Mouse (Mus musculus): ENCODE measurements around the gene Rlbp1. TPM values are rescaled to one million over a fixed set of nuclear protein-coding genes. Genes with fewer than 3 reads are reported as not detected.

The Rlbp1 gene
- polyA plus RNA-seq, 1 experiment from 2014 or later = 0.28 TPM

DNA sequence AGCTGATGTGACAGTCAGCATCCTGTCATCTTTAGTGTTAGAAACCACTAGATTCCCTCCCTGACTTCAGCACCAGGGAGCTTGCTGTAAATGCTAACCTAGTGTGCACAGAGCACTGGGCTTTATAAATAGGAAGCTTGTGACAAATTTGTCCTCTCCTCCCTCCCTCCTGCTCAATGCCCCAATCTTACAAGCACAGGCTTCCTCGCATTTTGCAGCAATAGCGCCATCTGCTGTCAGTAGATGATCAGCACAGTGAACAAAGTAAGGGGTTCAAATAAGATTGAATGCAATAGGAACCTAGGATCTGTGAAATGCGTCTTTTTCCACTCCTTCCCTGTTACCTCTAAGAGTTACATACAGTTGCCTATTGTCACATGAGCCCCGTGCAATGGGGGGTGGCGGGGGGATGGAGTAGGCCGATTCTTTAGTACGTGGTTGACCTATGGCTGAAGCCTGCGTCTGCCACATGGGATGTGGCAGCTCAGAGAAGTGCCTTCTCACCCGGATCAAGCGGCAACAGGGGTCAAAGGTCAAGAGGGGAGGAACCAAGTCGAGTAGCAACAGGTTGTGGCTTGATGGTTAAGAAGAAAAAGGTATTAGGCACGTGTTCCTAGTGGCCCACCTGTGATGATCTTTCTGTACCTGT lies 37.0 kb downstream of the Rlbp1 start:
- Histone ChIP-seq H3K27ac (ENCODE audit: low read depth) (no peak overlapping the region), H3K4me2 (ENCODE audit: low read length) (no peak overlapping the region), H3K36me3 (ENCODE audit: control insufficient read depth, insufficient read depth, low read length) (peaks cover 51% of the 10 kb centered on the region), H3K4me3 (ENCODE audit: low read depth, low read length) (no peak overlapping the region), H3K27me3 (replicated peaks; ENCODE audit: control insufficient read depth, insufficient read depth, low read length) (no peaks in the 10 kb centered on the region), H3K9ac (ENCODE audit: low read length) (no peak overlapping the region), H3K9me3 (ENCODE audit: control insufficient read depth, low read length) (no peaks in the 10 kb centered on the region), H3K4me1 (replicated peaks; ENCODE audit: control insufficient read depth, insufficient read depth, low read length) (no peaks in the 10 kb centered on the region)
- 49% methylated on average over 12 of the region's 12 CpGs for WGBS
- ATAC-seq (replicated peaks; ENCODE audit: low FRiP score, low TSS enrichment, low read depth) = peak; percentile 45; the same call in 1 of the 2 replicates
- DNase-seq (ENCODE audit: low spot score) = peak; percentile 78

DNA sequence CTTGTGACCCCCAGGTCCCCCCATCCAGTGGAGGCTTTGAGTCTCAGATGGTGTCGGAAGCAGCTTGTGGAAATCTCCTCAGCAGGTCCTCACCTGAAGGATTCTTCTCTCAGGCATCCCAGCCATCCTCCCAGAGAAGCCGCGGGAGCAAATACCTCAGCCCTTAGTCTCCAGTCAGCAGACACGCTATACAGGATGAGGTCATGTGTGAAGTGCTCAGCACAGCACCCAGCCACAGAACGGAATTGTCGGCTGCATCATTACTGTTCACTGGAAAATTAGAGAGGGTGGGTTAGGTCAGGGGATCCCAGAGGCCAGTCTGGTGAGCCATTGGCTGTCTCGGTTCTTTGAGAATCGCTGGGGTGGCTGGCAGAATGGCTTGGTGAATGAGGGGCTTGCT lies 38.0 kb downstream of the Rlbp1 start:
- H3K36me3 ChIP-seq (ENCODE audit: control insufficient read depth, insufficient read depth, low read length) = peaks cover 42% of the 10 kb centered on the region
- 92% methylated on average over 8 of the region's 8 CpGs for WGBS

DNA sequence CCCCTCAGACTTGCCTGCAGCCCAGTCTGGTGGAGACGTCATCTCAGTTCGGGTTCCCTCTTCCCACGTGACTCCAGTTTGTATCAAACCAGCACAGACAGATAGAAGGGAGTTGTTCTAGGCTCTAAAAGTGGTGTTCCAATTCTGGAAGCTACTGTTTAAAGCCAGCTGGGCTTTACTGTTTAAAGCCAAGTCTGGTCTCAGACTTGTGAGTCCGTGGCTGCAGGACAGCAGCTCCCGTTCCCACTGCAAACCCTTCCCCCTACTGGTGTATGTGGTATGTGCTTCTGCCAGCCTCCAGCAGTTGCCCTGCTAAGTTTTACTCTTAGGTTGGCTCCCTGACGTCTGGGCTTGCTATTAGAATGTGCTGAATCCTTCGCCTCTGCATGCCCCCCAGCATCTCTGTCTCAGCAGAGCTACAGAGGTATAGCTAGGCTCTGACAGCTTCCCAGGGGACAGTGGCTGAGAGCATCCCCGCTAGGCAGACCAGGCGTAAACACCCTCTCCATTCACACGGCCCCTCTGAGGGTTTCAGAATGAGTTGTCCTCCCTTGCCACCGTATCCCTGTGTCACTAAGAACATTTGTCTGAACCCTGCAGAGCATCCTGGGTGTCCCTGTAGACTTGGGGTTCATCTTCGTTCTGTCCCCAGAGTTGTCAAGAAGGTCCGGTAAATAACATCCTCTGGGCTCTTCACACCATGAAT lies 39.6 kb downstream of the Rlbp1 start:
- ATAC-seq (replicated peaks; ENCODE audit: low FRiP score, low TSS enrichment, low read depth) = no peak
- H3K4me3 ChIP-seq (ENCODE audit: low read depth, low read length) = no peak overlapping the region
- no peak overlapping the region for H3K27ac ChIP-seq (ENCODE audit: low read depth)
- H3K9me3 ChIP-seq (ENCODE audit: control insufficient read depth, low read length) = no peaks in the 10 kb centered on the region
- 74% methylated on average over 13 of the region's 13 CpGs for WGBS
- H3K9ac ChIP-seq (ENCODE audit: low read length) = no peak overlapping the region
- DNase-seq (ENCODE audit: low spot score) = no peak
- peaks cover 40% of the 10 kb centered on the region for H3K36me3 ChIP-seq (ENCODE audit: control insufficient read depth, insufficient read depth, low read length)
- H3K4me1 ChIP-seq (replicated peaks; ENCODE audit: control insufficient read depth, insufficient read depth, low read length) = no peaks in the 10 kb centered on the region
- no peaks in the 10 kb centered on the region for H3K27me3 ChIP-seq (replicated peaks; ENCODE audit: control insufficient read depth, insufficient read depth, low read length)
- H3K4me2 ChIP-seq (ENCODE audit: low read length) = no peak overlapping the region

More for the DNA sequence above, 38.0 kb downstream of the Rlbp1 start:
- Histone ChIP-seq H3K4me1 (replicated peaks; ENCODE audit: control insufficient read depth, insufficient read depth, low read length) (no peaks in the 10 kb centered on the region), H3K27me3 (replicated peaks; ENCODE audit: control insufficient read depth, insufficient read depth, low read length) (no peaks in the 10 kb centered on the region), H3K4me2 (ENCODE audit: low read length) (no peak overlapping the region), H3K27ac (ENCODE audit: low read depth) (no peak overlapping the region), H3K9me3 (ENCODE audit: control insufficient read depth, low read length) (no peaks in the 10 kb centered on the region), H3K4me3 (ENCODE audit: low read depth, low read length) (no peak overlapping the region), H3K9ac (ENCODE audit: low read length) (no peak overlapping the region)
- DNase-seq (ENCODE audit: low spot score) = no peak
- ATAC-seq (replicated peaks; ENCODE audit: low FRiP score, low TSS enrichment, low read depth) = no peak

DNA sequence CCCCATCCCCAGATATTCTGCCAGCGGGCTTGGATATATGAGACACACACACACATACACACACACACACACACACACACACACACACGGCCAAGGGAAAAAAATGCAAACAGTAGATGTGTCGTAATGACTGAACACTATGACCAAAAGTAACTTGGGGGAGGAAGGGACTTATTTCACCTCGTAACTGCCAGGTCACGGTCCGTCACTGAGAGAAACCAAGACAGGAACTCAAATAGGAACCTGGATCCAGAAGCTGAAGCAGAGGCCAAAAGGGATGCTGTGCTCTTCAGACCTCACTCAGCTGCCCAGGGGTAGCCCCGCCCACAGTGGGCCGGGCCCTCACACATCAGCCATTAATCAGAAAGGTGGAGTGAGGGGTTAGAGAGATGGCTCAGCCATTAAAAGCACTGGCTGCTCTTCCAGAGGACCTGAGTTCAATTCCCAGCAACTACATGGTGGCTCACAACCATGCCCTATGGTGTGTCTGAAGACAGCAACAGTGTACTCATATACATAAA lies 40.2 kb downstream of the Rlbp1 start:
- 72% methylated on average over 8 of the region's 8 CpGs for WGBS
- no peak overlapping the region for H3K4me2 ChIP-seq (ENCODE audit: low read length)
- peaks cover 35% of the 10 kb centered on the region for H3K36me3 ChIP-seq (ENCODE audit: control insufficient read depth, insufficient read depth, low read length)
- no peaks in the 10 kb centered on the region for H3K4me1 ChIP-seq (replicated peaks; ENCODE audit: control insufficient read depth, insufficient read depth, low read length)
- ATAC-seq (replicated peaks; ENCODE audit: low FRiP score, low TSS enrichment, low read depth) = no peak
- DNase-seq (ENCODE audit: low spot score) = no peak
- no peaks in the 10 kb centered on the region for H3K27me3 ChIP-seq (replicated peaks; ENCODE audit: control insufficient read depth, insufficient read depth, low read length)
- no peak overlapping the region for H3K9ac ChIP-seq (ENCODE audit: low read length)
- no peaks in the 10 kb centered on the region for H3K9me3 ChIP-seq (ENCODE audit: control insufficient read depth, low read length)
- H3K27ac ChIP-seq (ENCODE audit: low read depth) = no peak overlapping the region
- no peak overlapping the region for H3K4me3 ChIP-seq (ENCODE audit: low read depth, low read length)

DNA sequence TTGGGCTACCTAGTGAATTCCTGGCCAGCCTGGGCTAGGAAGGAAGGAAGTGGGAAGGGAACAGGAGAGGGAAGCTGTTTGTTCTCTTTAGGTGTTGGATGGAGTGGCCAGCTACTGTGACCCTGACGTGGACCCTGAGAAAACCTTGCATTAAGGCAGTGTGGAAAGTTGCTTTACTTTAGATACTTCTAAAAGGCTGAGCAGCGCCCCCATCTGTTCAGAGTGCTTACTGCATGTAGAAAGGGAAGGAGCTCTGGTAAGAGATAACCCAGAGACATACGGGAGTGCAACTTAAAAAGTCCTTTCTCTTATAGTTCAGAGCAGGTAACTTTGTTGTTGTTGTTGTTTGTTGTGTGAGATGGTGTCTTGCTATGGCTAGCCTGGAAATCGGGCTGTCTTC lies 40.9 kb downstream of the Rlbp1 start:
- DNase-seq (ENCODE audit: low spot score) (peak; percentile 78), ATAC-seq (replicated peaks; ENCODE audit: low FRiP score, low TSS enrichment, low read depth) (no peak)
- H3K27me3 ChIP-seq (replicated peaks; ENCODE audit: control insufficient read depth, insufficient read depth, low read length) = no peaks in the 10 kb centered on the region
- WGBS = 54% methylated on average over 4 of the region's 4 CpGs
- H3K4me3 ChIP-seq (ENCODE audit: low read depth, low read length) = no peak overlapping the region
- H3K36me3 ChIP-seq (ENCODE audit: control insufficient read depth, insufficient read depth, low read length) = peaks cover 30% of the 10 kb centered on the region
- H3K4me2 ChIP-seq (ENCODE audit: low read length) = no peak overlapping the region
- H3K4me1 ChIP-seq (replicated peaks; ENCODE audit: control insufficient read depth, insufficient read depth, low read length) = no peaks in the 10 kb centered on the region
- no peak overlapping the region for H3K27ac ChIP-seq (ENCODE audit: low read depth)
- H3K9me3 ChIP-seq (ENCODE audit: control insufficient read depth, low read length) = no peaks in the 10 kb centered on the region
- H3K9ac ChIP-seq (ENCODE audit: low read length) = no peak overlapping the region

DNA sequence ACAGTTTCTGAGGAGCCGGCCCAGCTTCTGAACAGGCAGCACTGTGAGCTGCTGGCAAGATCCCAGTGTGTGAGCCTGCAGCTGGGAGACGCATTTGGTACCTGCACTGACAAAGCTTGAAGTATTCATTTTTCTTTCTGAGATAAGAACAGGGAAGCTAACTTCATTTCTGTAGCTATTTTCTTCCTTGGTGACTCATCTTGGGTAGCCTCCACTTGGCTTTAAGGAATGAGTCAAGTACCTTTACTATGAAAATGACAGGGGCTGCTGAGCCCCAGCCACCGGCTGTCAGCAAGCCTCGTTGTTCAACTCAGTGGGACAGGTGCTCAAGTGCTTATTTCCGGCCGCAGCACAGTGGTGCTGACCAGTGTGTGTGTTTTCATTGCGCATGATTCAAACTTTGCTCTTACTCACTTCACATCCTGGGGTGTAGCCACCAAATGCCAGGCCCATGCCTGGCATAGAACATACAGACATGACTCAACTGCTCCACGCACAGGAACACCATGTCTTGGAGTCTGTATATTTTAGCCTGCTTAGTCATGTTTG lies 50.4 kb downstream of the Rlbp1 start:
- Histone ChIP-seq H3K9ac (ENCODE audit: low read length) (no peak overlapping the region), H3K27me3 (replicated peaks; ENCODE audit: control insufficient read depth, insufficient read depth, low read length) (no peaks in the 10 kb centered on the region), H3K4me1 (replicated peaks; ENCODE audit: control insufficient read depth, insufficient read depth, low read length) (no peaks in the 10 kb centered on the region), H3K4me3 (ENCODE audit: low read depth, low read length) (no peak overlapping the region), H3K9me3 (ENCODE audit: control insufficient read depth, low read length) (no peaks in the 10 kb centered on the region), H3K36me3 (ENCODE audit: control insufficient read depth, insufficient read depth, low read length) (0 out of 2 replicates have a peak, but pooled peaks cover 10% of the 10 kb centered on the region), H3K27ac (ENCODE audit: low read depth) (no peak overlapping the region), H3K4me2 (ENCODE audit: low read length) (no peak overlapping the region)
- DNase-seq (ENCODE audit: low spot score) = no peak
- WGBS = 93% methylated on average over 8 of the region's 8 CpGs
- no peak for ATAC-seq (replicated peaks; ENCODE audit: low FRiP score, low TSS enrichment, low read depth)

DNA sequence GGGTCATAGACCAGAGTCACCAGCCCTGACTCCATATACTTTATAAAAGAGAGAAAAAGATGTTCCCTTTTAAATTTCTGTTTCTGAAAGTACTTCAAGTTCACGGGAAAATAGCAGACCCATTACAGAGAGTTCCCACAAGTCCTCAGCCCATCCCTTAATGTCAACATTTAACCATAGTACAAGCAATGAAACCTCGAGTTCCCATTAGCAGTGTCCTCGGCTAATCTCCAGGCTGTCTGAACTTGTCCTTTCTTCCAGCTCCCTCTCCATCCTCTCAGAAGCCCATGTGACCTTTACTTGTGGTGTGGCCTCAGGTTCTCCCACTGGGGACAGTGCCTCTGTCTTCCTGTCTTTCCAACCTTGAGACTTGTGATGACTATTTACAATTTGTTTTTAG lies 53.4 kb downstream of the Rlbp1 start:
- Histone ChIP-seq H3K36me3 (ENCODE audit: control insufficient read depth, insufficient read depth, low read length) (peaks cover 34% of the 10 kb centered on the region), H3K27ac (ENCODE audit: low read depth) (no peak overlapping the region), H3K4me2 (ENCODE audit: low read length) (no peak overlapping the region), H3K9me3 (ENCODE audit: control insufficient read depth, low read length) (no peaks in the 10 kb centered on the region), H3K4me1 (replicated peaks; ENCODE audit: control insufficient read depth, insufficient read depth, low read length) (no peaks in the 10 kb centered on the region), H3K9ac (ENCODE audit: low read length) (no peak overlapping the region), H3K27me3 (replicated peaks; ENCODE audit: control insufficient read depth, insufficient read depth, low read length) (no peaks in the 10 kb centered on the region), H3K4me3 (ENCODE audit: low read depth, low read length) (no peak overlapping the region)
- DNase-seq (ENCODE audit: low spot score) (no peak), ATAC-seq (replicated peaks; ENCODE audit: low FRiP score, low TSS enrichment, low read depth) (no peak)
- WGBS = 61% methylated on average over 3 of the region's 3 CpGs

DNA sequence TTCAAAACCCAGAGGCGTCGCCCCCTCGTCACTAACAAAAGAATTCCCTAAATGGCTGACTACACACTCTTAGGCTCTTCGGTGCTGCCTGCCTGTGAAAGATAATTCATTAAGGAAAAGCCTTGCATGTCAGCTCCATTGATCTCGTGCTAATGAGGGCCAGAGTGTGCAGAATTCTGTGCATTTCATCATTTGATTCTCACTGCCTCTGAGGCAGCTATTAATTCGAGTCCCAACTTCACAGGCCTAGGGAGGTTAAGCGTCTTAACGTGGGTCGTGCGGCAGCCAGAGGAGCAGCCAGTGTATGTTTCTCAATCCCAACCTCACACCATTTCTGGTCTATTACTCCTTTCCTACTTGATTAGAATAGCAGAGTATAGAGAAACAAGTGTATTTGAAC lies 55.7 kb downstream of the Rlbp1 start:
- 88% methylated on average over 10 of the region's 10 CpGs for WGBS

More for the DNA sequence above, 55.7 kb downstream of the Rlbp1 start:
- Histone ChIP-seq H3K27me3 (replicated peaks; ENCODE audit: control insufficient read depth, insufficient read depth, low read length) (no peaks in the 10 kb centered on the region), H3K9ac (ENCODE audit: low read length) (no peak overlapping the region), H3K4me3 (ENCODE audit: low read depth, low read length) (no peak overlapping the region), H3K27ac (ENCODE audit: low read depth) (no peak overlapping the region), H3K9me3 (ENCODE audit: control insufficient read depth, low read length) (no peaks in the 10 kb centered on the region), H3K4me2 (ENCODE audit: low read length) (no peak overlapping the region), H3K4me1 (replicated peaks; ENCODE audit: control insufficient read depth, insufficient read depth, low read length) (no peaks in the 10 kb centered on the region), H3K36me3 (ENCODE audit: control insufficient read depth, insufficient read depth, low read length) (peaks cover 50% of the 10 kb centered on the region)
- ATAC-seq (replicated peaks; ENCODE audit: low FRiP score, low TSS enrichment, low read depth) (no peak), DNase-seq (ENCODE audit: low spot score) (no peak)

Measured in intestine, embryonic 14.5 days (tissue).